Mouse (Mus musculus) liver, embryonic 14.5 days (tissue): ENCODE data around the gene Nfia.

Experiments used
- CTCF ChIP-seq: IDR thresholded peaks from 2 replicates; pipeline ENCODE4 v1.5.1; 2016; ENCODE audit warnings: antibody characterized with exemption, low read depth, control low read depth
- EP300 ChIP-seq: IDR thresholded peaks from 2 replicates; pipeline ENCODE4 v1.6.1; 2016; ENCODE audit warnings: antibody characterized with exemption, low read depth

GRCm38 (mm10) chr4:98076624-98077023 is 304.1 kb downstream of the Nfia start:
- no peak for TF ChIP-seq CTCF
- TF ChIP-seq EP300, result no peak
